Mouse (Mus musculus) heart, embryonic 10.5 days (tissue): ENCODE data around the gene Sbno2. TPM values are rescaled to one million over a fixed set of nuclear protein-coding genes. Genes with fewer than 3 reads are reported as not detected.
"Not testable (repeated sequence)": the region's sequence is repeated elsewhere in the genome, so short reads cannot be mapped to it uniquely, and the experiment has no call there.

Experiments used
- DNase-seq: peaks from one replicate; pipeline ENCODE4 v3.0.0-alpha.2; 2017; ENCODE audit warnings: low spot score
- H3K27ac ChIP-seq: fragments of 300-500 bp; sonication (generic); 2 replicates; pipeline ENCODE4 v1.5.1; 2016; ENCODE audit warnings: mild to moderate bottlenecking
- H3K27me3 ChIP-seq: fragments of 300-500 bp; sonication (generic); 2 replicates; pipeline ENCODE4 v1.6.1; 2016; ENCODE audit warnings: mild to moderate bottlenecking; ENCODE audit not compliant: poor library complexity, insufficient read depth, severe bottlenecking
- H3K36me3 ChIP-seq: fragments of 300-500 bp; sonication (generic); 2 replicates; pipeline ENCODE4 v1.6.1; 2016; ENCODE audit warnings: mild to moderate bottlenecking, moderate library complexity
- H3K4me1 ChIP-seq: fragments of 300-500 bp; sonication (generic); 2 replicates; pipeline ENCODE4 v1.6.1; 2016; ENCODE audit warnings: mild to moderate bottlenecking
- H3K4me3 ChIP-seq: fragments of 300-500 bp; sonication (generic); 2 replicates; pipeline ENCODE4 v1.5.1; 2016; ENCODE audit warnings: mild to moderate bottlenecking, moderate library complexity
- H3K9me3 ChIP-seq: fragments of 300-500 bp; sonication (generic); 2 replicates; pipeline ENCODE4 v1.6.1; 2016; ENCODE audit warnings: mild to moderate bottlenecking, moderate library complexity
- WGBS: fragments of 180-500 bp; shearing (Covaris S2); methylation state at CpG from one replicate; pipeline ENCODE4 v1.1.7; 2016; 5-methylcytosine and 5-hydroxymethylcytosine counted together
- polyA plus RNA-seq: library from polyadenylated mRNA; unstranded; fragments of >200 nt; fragmentation: Nextera tagmentation; extraction: Ambion mirVana; gene quantifications from 2 replicates; pipeline ENCODE4 v1.2.1, GENCODE M21; 2016

Sbno2 gene
- polyA plus RNA-seq, 1 experiment from 2014 or later = 15.6 TPM

GRCm38 (mm10) chr10:80053831-80054815 is 51.2 kb downstream of the Sbno2 start:
- H3K27ac ChIP-seq = peak overlapping the region; percentile 99
- peak overlapping the region; percentile 92 for H3K4me3 ChIP-seq
- H3K9me3 ChIP-seq = no peaks in the 10 kb centered on the region
- DNase-seq = peak; percentile 87
- 1% methylated on average over 77 of the region's 77 CpGs for WGBS
- H3K36me3 ChIP-seq = peaks cover 38% of the 10 kb centered on the region
- H3K4me1 ChIP-seq = peaks cover 61% of the 10 kb centered on the region
- no peaks in the 10 kb centered on the region for H3K27me3 ChIP-seq

GRCm38 (mm10) chr10:80053259-80053780 is 52.1 kb downstream of the Sbno2 start:
- under 1% methylated on average over 47 of the region's 47 CpGs for whole genome bisulfite sequencing
- Histone ChIP-seq H3K36me3 (peaks cover 30% of the 10 kb centered on the region), H3K4me1 (peaks cover 68% of the 10 kb centered on the region), H3K27me3 (no peaks in the 10 kb centered on the region), H3K9me3 (no peaks in the 10 kb centered on the region), H3K27ac (peak overlapping the region; percentile 99), H3K4me3 (peak overlapping the region; percentile 92)
- peak; percentile 100 for DNase-seq

- DNase-seq = no peak
- 78% methylated on average over 5 of the region's 5 CpGs for WGBS
- Histone ChIP-seq H3K27ac (peak overlapping the region; percentile 99), H3K36me3 (peaks cover 20% of the 10 kb centered on the region), H3K9me3 (no peaks in the 10 kb centered on the region), H3K4me1 (peaks cover 69% of the 10 kb centered on the region), H3K27me3 (no peaks in the 10 kb centered on the region), H3K4me3 (peak overlapping the region; percentile 92)
Observed at GRCm38 (mm10) chr10:80052374-80052764, 53.0 kb downstream of the Sbno2 start.

DNA sequence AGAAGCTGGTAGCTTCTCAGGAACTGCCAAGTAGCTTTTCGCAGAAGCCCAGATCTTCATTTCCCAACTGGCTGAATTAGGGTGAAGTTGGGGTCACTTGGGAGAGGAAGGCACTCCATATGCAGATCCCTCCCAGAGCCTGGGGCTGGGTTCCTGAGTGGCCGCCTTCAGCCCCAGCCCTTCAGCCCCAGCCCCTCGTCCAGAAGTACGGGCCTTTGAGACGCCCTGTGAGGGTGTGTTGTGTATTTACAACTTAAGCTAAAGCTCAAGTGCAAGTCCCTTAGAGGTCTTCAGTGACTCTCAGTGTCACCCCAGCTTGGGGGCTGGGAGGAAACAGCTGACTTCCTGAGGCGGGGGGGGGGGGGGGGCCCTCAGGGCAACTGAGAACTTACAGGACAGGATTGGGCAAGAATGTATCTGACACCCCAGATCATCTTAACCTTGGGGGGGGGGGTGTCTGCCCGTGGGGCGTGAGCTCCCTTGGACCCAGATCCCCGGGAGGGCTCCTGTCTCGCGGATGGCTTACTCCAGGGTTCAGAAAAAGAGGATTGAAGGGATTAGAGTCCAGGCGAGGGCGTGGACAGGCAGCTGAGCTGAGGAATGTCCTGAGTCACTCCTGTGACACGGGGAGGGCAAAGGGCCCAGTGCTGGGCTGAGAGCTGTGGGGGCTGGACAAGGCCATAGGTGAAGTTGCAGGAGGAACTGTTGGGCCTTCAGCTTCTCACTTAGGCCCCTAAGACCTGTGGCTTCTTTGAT is 53.6 kb downstream of the Sbno2 start:
- Histone ChIP-seq H3K9me3 (no peaks in the 10 kb centered on the region), H3K4me3 (peak overlapping the region; percentile 29), H3K27ac (peak overlapping the region; percentile 99), H3K36me3 (peaks cover 14% of the 10 kb centered on the region), H3K4me1 (peaks cover 74% of the 10 kb centered on the region), H3K27me3 (no peaks in the 10 kb centered on the region)
- 18% methylated on average over 14 of the region's 14 CpGs for WGBS
- no peak for DNase-seq

DNA sequence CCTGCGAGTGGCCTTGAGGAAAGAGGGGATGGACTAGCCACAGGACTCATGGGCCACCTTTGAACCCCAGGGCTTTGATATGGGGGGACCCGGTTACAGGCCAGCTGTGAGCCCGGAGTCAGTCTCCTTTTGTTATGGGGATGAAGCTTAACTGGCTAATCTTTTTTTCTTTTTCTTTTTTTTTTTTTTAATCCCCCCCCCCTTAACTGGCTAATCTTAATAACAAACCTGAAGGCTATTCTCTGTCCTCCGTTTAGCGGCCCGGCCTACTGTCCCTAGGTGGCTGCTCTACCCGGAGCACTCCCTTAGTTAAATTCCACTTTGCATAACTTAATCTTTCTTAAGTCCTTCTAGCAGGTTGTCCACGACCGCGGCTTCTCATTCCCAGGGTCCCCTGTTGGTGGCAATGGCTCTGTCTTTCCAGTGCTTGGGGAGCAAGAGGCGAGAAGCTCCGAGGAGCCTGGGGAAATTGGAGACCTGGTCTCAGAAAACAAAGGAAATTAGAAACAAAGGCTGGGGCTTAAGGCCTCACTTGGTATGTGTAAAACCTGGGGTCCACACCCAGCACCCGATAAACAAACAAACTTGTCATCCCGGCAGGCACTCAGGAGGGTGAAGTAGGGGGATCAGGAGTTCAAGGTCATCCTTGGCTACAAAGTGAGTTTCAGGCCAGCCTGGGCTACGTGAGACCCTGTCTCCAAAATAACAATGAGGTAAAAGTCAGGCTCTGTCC is 54.3 kb downstream of the Sbno2 start:
- Histone ChIP-seq H3K36me3 (peaks cover 8% of the 10 kb centered on the region), H3K27ac (peak overlapping the region; percentile 99), H3K9me3 (no peaks in the 10 kb centered on the region), H3K27me3 (no peaks in the 10 kb centered on the region), H3K4me3 (0 out of 2 replicates have a peak overlapping the region, but pooled peaks have one; percentile 29), H3K4me1 (peaks cover 72% of the 10 kb centered on the region)
- DNase-seq = no peak
- WGBS = 30% methylated on average over 15 of the region's 15 CpGs

GRCm38 (mm10) chr10:80050244-80050643 is 55.1 kb downstream of the Sbno2 start:
- peaks cover 64% of the 10 kb centered on the region for H3K4me1 ChIP-seq
- no peaks in the 10 kb centered on the region for H3K27me3 ChIP-seq
- H3K4me3 ChIP-seq = no peak overlapping the region
- no peaks in the 10 kb centered on the region for H3K36me3 ChIP-seq
- H3K27ac ChIP-seq = peak overlapping the region; percentile 63
- no peak for DNase-seq
- 41% methylated on average over 6 of the region's 6 CpGs for WGBS
- H3K9me3 ChIP-seq = no peaks in the 10 kb centered on the region

DNA sequence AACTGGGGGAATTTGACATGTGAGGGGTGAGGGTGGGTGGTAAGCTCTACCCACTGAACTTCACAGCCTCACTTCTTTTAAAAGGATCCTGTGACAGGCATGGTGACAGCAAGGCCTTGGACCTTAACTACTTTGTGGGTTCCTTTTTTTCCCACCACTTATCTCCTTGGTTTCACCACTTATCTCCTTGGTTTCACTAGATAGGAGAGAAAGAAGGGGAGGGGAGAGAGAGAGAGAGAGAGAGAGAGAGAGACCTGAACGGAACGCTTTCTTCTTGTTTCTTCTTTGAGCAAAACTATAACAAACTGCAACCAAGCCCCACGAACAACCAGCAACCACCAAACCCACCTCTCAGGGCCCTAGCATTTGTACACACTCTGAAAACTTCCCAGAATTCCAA is 56.5 kb downstream of the Sbno2 start:
- Histone ChIP-seq H3K36me3 (no peaks in the 10 kb centered on the region), H3K4me3 (no peak overlapping the region), H3K4me1 (peaks cover 58% of the 10 kb centered on the region), H3K27me3 (no peaks in the 10 kb centered on the region), H3K27ac (peak overlapping the region; percentile 76), H3K9me3 (no peaks in the 10 kb centered on the region)
- no peak for DNase-seq
- 28% methylated on average over 3 of the region's 3 CpGs for WGBS

DNA sequence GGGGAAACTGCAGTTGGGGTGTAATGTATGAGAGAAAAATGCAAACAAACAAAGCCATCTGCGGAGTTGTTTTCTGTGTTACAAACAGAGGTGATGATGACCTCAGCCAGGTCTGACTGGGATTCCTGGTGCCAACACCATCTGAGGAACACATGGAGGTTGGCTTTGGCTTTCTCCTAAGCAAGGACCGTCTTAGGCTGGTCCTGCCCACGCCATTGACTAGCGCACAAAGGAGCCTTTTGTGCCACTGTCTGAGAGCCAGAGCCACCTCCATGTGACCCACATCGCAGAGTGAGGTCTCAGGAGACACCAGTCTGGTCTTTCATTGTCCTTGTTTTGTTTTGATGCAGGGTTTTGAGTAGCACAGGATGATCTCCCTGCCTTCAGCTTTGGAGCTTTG is 57.0 kb downstream of the Sbno2 start:
- Histone ChIP-seq H3K27ac (peak overlapping the region; percentile 76), H3K9me3 (no peaks in the 10 kb centered on the region), H3K4me3 (no peak overlapping the region; the same call in 1 of the 2 replicates), H3K4me1 (peaks cover 58% of the 10 kb centered on the region), H3K36me3 (no peaks in the 10 kb centered on the region), H3K27me3 (no peaks in the 10 kb centered on the region)
- DNase-seq = no peak
- 32% methylated on average over 5 of the region's 5 CpGs for WGBS

DNA sequence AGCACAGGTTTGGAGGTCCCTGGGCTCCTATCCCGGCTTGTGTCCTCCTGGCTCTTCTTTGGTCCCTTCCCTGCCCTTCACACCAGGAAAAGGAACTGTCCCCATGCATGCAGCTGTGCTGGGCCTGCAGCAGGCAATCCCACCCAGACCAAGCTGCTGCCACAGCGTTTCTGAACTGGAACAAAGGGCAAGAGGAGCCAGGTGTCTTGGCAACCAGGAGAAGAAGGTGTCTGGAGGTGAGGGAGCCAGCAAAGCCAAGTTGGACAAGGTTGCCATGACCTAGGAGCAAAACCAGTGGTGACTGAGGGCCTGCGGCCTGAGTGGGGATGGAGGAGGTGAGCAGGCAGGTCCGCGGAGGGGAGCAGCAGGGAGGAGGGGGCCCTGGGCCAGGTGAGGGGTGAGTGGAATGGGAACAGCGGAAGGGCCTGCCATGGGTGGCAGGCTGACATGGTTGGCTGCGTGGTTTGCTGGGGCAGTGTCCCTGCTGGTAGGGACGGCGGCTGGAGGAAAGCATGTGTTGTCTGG is 58.3 kb downstream of the Sbno2 start, which contains the start of gene Gpx4:
Gene Gpx4 (plus strand): TSS at position 126 of the 525 bp plus-strand sequence.
- 55% methylated on average over 9 of the region's 9 CpGs for WGBS
- H3K4me3 ChIP-seq = no peak within 1 kb of the TSS; the same call in 1 of the 2 replicates
- H3K4me1 ChIP-seq = peaks cover 45% of the 10 kb centered on the region
- H3K9me3 ChIP-seq = no peaks in the 10 kb centered on the region
- H3K27ac ChIP-seq = peak within 1 kb of the TSS; percentile 76
- no peaks in the 10 kb centered on the region for H3K36me3 ChIP-seq
- H3K27me3 ChIP-seq = no peaks in the 10 kb centered on the region
- DNase-seq = no peak

DNA sequence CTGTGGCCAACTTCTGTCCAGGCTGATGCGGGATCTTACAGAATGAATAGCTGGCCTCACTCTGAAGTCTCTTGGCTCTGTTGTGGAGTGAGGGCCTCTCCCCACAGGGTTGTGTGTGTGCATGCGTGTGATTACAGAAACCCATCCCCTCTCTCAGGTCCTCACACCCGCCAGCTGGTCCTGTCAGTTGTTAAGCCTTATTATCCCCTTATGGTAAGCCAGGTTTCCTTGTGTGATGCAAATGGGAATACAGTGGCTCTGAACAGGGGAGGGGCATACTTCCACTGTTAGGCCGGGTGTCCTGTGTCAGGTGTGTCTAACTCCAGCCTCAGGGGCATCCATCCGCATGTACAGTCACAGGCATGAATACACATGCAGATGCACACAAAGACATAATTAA is 59.6 kb downstream of the Sbno2 start:
- H3K9me3 ChIP-seq = no peaks in the 10 kb centered on the region
- H3K27me3 ChIP-seq = no peaks in the 10 kb centered on the region
- DNase-seq = no peak
- H3K4me1 ChIP-seq = peaks cover 33% of the 10 kb centered on the region
- 84% methylated on average over 5 of the region's 5 CpGs for WGBS
- no peaks in the 10 kb centered on the region for H3K36me3 ChIP-seq
- H3K4me3 ChIP-seq = no peak overlapping the region
- H3K27ac ChIP-seq = no peak overlapping the region

DNA sequence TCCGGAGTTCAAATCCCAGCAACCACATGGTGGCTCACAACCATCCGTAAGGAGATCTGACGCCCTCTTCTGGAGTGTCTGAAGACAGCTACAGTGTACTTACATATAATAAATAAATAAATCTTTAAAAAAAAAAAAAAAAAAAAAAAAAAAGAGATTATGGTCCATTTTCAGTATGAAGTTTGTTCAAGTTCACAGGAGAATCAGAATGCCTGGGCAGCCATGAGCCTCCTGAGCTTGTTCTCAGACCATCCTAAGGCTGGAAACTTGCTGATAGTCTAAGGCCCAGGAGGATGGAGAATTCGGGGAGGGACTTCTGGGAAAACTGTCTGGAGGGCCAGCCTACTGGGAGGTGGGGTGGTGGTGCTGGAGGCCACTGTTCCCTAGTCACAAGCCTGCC is 60.0 kb downstream of the Sbno2 start:
- not testable (repeated sequence) for H3K9me3 ChIP-seq, H3K27ac ChIP-seq, H3K36me3 ChIP-seq, H3K27me3 ChIP-seq, H3K4me3 ChIP-seq, DNase-seq
- H3K4me1 ChIP-seq = peaks cover 29% of the 10 kb centered on the region
- 68% methylated on average over 4 of the region's 4 CpGs for WGBS

GRCm38 (mm10) chr10:80044087-80044486 is 61.3 kb downstream of the Sbno2 start:
- no peaks in the 10 kb centered on the region for H3K36me3 ChIP-seq
- no peaks in the 10 kb centered on the region for H3K27me3 ChIP-seq
- H3K27ac ChIP-seq = peak overlapping the region; percentile 65; the same call in 1 of the 2 replicates
- H3K9me3 ChIP-seq = no peaks in the 10 kb centered on the region
- peaks cover 29% of the 10 kb centered on the region for H3K4me1 ChIP-seq
- no peak for DNase-seq
- H3K4me3 ChIP-seq = no peak overlapping the region
- 38% methylated on average over 4 of the region's 4 CpGs for WGBS
